Mouse (Mus musculus): ENCODE results near the gene Akirin2.
A peak's percentile ranks its signal among the peaks of the same experiment; 100 is the strongest.

Gene Akirin2

GRCm38 (mm10) chr4:34584871-34585607, 34.3 kb downstream of the Akirin2 start:
- DNase-seq (ENCODE audit: extremely low spot score) = no peak

- no peak for DNase-seq (ENCODE audit: extremely low spot score)
Measured at GRCm38 (mm10) chr4:34603123-34603522, 52.4 kb downstream of the Akirin2 start.

- DNase-seq (ENCODE audit: extremely low spot score) = no peak
Measured at GRCm38 (mm10) chr4:34606658-34607057, 55.9 kb downstream of the Akirin2 start.

- DNase-seq (ENCODE audit: extremely low spot score) = peak; percentile 3
Measured at GRCm38 (mm10) chr4:34613571-34614145, 62.9 kb downstream of the Akirin2 start.

- DNase-seq (ENCODE audit: extremely low spot score) = peak; percentile 89
Measured at GRCm38 (mm10) chr4:34614630-34615094, 63.9 kb downstream of the Akirin2 start, which contains the start of the genes Orc3 and Rars2. TSS of gene Orc3 (minus strand) at chr4:34614944. TSS of gene Rars2 (plus strand) at chr4:34614957.

GRCm38 (mm10) chr4:34615303-34615702, 64.6 kb downstream of the Akirin2 start:
- DNase-seq (ENCODE audit: extremely low spot score) = no peak

GRCm38 (mm10) chr4:34616146-34616545, 65.4 kb downstream of the Akirin2 start:
- DNase-seq (ENCODE audit: extremely low spot score) = no peak

Data from embryo, embryonic 9.5 days (tissue).